Mouse (Mus musculus) naive thymus-derived CD4-positive, alpha-beta T cell, adult 2 months (primary cell): ENCODE results near the gene Slc35c1.

Experiments used
- DNase-seq: peaks from one replicate; pipeline ENCODE4 v3.0.0-alpha.2; 2011; ENCODE audit warnings: low read depth

Slc35c1 gene

GRCm38 (mm10) chr2:92434375-92434745 is 26.0 kb downstream of the Slc35c1 start:
- DNase-seq: no peak

- DNase-seq: peak; percentile 99
Observed at GRCm38 (mm10) chr2:92433578-92434374, 26.6 kb downstream of the Slc35c1 start, which contains the start of gene Cry2. Cry2 (minus strand) TSS chr2:92434043.

GRCm38 (mm10) chr2:92432299-92433295 is 27.7 kb downstream of the Slc35c1 start:
- DNase-seq: no peak

- no peak for DNase-seq
Observed at GRCm38 (mm10) chr2:92431611-92432179, 28.6 kb downstream of the Slc35c1 start.

GRCm38 (mm10) chr2:92430723-92431541 is 29.4 kb downstream of the Slc35c1 start:
- no peak for DNase-seq

GRCm38 (mm10) chr2:92430089-92430488 is 30.2 kb downstream of the Slc35c1 start:
- DNase-seq: no peak

- no peak for DNase-seq
Observed at GRCm38 (mm10) chr2:92427882-92428281, 32.5 kb downstream of the Slc35c1 start.

- no peak for DNase-seq
Observed at GRCm38 (mm10) chr2:92426426-92426825, 33.9 kb downstream of the Slc35c1 start.

GRCm38 (mm10) chr2:92425366-92425765 is 35.0 kb downstream of the Slc35c1 start:
- no peak for DNase-seq

GRCm38 (mm10) chr2:92424462-92425308 is 35.7 kb downstream of the Slc35c1 start:
- no peak for DNase-seq

- no peak for DNase-seq
Observed at GRCm38 (mm10) chr2:92423702-92424461, 36.5 kb downstream of the Slc35c1 start.

- DNase-seq: no peak
Observed at GRCm38 (mm10) chr2:92423156-92423555, 37.2 kb downstream of the Slc35c1 start.

- no peak for DNase-seq
Observed at GRCm38 (mm10) chr2:92422388-92423135, 37.8 kb downstream of the Slc35c1 start.

GRCm38 (mm10) chr2:92421723-92422387 is 38.5 kb downstream of the Slc35c1 start:
- no peak for DNase-seq

GRCm38 (mm10) chr2:92411705-92412104 is 48.6 kb downstream of the Slc35c1 start:
- no peak for DNase-seq

GRCm38 (mm10) chr2:92408309-92409045 is 51.9 kb downstream of the Slc35c1 start:
- DNase-seq: no peak

GRCm38 (mm10) chr2:92405687-92406086 is 54.7 kb downstream of the Slc35c1 start:
- no peak for DNase-seq

GRCm38 (mm10) chr2:92404737-92405136 is 55.6 kb downstream of the Slc35c1 start:
- DNase-seq: no peak
